Mouse (Mus musculus): ENCODE measurements around the gene Hsf2. TPM values are rescaled to one million over a fixed set of nuclear protein-coding genes. Genes with fewer than 3 reads are reported as not detected.
"Not testable (repeated sequence)": the region's sequence is repeated elsewhere in the genome, so short reads cannot be mapped to it uniquely, and the experiment has no call there.

Hsf2 gene
- total RNA-seq, 2 experiments from 2014 or later: 25.7 to 36.6 TPM

- ATAC-seq (ENCODE audit: poor library complexity, severe bottlenecking): no peak
These were observed 45.5 kb downstream of the Hsf2 start for GRCm38 (mm10) chr10:57531616-57532217.

GRCm38 (mm10) chr10:57532218-57533101, 46.3 kb downstream of the Hsf2 start, which contains the start of gene Serinc1:
Serinc1 (minus strand) TSS chr10:57532530.
- peak; percentile 97 for ATAC-seq (ENCODE audit: poor library complexity, severe bottlenecking)

DNA sequence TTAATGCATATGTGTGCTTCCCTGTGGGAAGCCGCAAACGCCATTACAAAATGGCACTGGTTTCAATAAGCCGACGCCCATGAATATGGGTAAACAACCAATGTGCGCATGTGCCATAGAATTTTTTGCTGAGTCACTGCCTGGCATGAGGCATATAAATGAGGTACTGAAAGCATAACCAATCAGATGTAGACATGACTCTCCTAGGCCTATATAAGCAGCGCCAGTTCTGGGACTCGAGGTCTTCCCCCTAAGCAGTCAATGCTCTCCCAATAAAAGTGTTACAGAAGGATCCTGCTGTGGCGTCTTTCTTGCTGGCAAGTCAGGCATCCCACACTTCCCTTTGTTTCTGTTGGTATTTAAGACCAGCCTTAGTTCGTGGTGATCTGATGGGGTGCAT, 57.7 kb downstream of the Hsf2 start:
- ATAC-seq (ENCODE audit: poor library complexity, severe bottlenecking): not testable (repeated sequence)

- ATAC-seq (ENCODE audit: poor library complexity, severe bottlenecking): no peak
These were observed 63.4 kb downstream of the Hsf2 start for GRCm38 (mm10) chr10:57549631-57550030.

- ATAC-seq (ENCODE audit: poor library complexity, severe bottlenecking): no peak
These were observed 67.5 kb downstream of the Hsf2 start for GRCm38 (mm10) chr10:57553719-57554118.

DNA sequence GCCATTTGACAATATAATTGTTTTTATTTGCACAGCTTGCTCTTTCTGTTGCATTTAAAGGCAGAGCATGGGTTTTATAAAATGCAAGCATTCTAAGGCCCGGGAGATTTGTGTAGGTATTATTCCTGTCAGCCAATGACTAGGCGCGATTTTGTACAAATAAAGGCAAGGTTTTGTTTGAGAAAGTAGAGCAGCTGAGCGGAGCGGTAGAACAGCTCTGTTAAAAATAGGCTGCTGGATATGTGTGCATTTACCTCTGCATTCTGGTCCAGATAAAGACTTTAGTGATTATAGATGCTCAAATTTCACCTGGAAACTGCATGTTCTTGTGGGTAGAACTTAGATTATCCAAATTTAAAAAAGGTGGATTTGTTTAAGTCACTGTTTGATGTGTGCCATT, 71.4 kb downstream of the Hsf2 start:
- no peak for ATAC-seq (ENCODE audit: poor library complexity, severe bottlenecking)

Other genes with a start within 250 kb of the Hsf2 start
- 113 and 129 TPM in 2 replicates for gene Serinc1, start 46.1 kb downstream of the Hsf2 start, total RNA-seq (2015)
- gene Serinc1, start 46.1 kb downstream of the Hsf2 start, total RNA-seq (2017): 102 and 108 TPM in 2 replicates
- gene Pkib, start 145.6 kb downstream of the Hsf2 start, total RNA-seq (2015): 30.4 and 36.0 TPM in 2 replicates
- gene Pkib, start 145.6 kb downstream of the Hsf2 start, total RNA-seq (2017): 18.0 and 21.8 TPM in 2 replicates

All from megakaryocyte, adult 5-6 weeks (primary cell).